Mouse (Mus musculus) kidney, postnatal 0 days (tissue): ENCODE measurements at regions not wholly inside any gene's neighbourhood (a gene's known extent, or its start where the extent isn't known, plus 50 kb on each side); places are given as distances from the start of the nearest gene placed in this dataset.

ENCODE experiments used
- ATAC-seq: fragments of 200-750 bp; cut with Nextera tagmentation; replicated peaks from 2 replicates; pipeline ENCODE4 v1.8.0; 2017; ENCODE audit warnings: low read depth, moderate number of reproducible peaks, moderate TSS enrichment, moderate library complexity; ENCODE audit not compliant: low FRiP score
- DNase-seq: peaks from one replicate; pipeline ENCODE4 v3.0.0-alpha.2; 2016; ENCODE audit warnings: low spot score
- H3K27ac ChIP-seq: fragments of 300-500 bp; sonication (generic); 2 replicates; pipeline ENCODE4 v1.5.1; 2014; ENCODE audit warnings: mild to moderate bottlenecking
- H3K27me3 ChIP-seq: fragments of 300-500 bp; sonication (generic); 2 replicates; pipeline ENCODE4 v1.6.1; 2014; ENCODE audit warnings: low read length, mixed read lengths; ENCODE audit not compliant: insufficient read depth
- H3K36me3 ChIP-seq: fragments of 300-500 bp; sonication (generic); 2 replicates; pipeline ENCODE4 v1.6.1; 2014; ENCODE audit warnings: low read length, mixed read lengths; ENCODE audit not compliant: insufficient read depth
- H3K4me1 ChIP-seq: fragments of 300-500 bp; sonication (generic); replicated peaks from 2 replicates; pipeline ENCODE4 v1.6.1; 2014; ENCODE audit warnings: antibody characterized with exemption, low read length, mixed read lengths; ENCODE audit not compliant: insufficient read depth
- H3K4me2 ChIP-seq: fragments of 300-500 bp; sonication (generic); 2 replicates; pipeline ENCODE4 v1.6.1; 2014; ENCODE audit warnings: mild to moderate bottlenecking, low read length, moderate library complexity, mixed read lengths
- H3K4me3 ChIP-seq: fragments of 300-500 bp; sonication (generic); replicated peaks from 2 replicates; pipeline ENCODE4 v1.5.1; 2014; ENCODE audit warnings: low read depth, low read length
- H3K9ac ChIP-seq: fragments of 300-500 bp; sonication (generic); 2 replicates; pipeline ENCODE4 v1.6.1; 2014; ENCODE audit warnings: low read depth, low read length
- H3K9me3 ChIP-seq: fragments of 300-500 bp; sonication (generic); replicated peaks from 2 replicates; pipeline ENCODE4 v1.6.1; 2016; ENCODE audit warnings: low read length, inconsistent platforms, mixed read lengths
- CTCF ChIP-seq: IDR thresholded peaks from 2 replicates; pipeline ENCODE4 v1.5.1; 2016; ENCODE audit warnings: antibody characterized with exemption, low read depth, mild to moderate bottlenecking, moderate library complexity
- WGBS: fragments of 180-500 bp; shearing (Covaris S2); extraction: QIAGEN DNeasy Blood & Tissue Kit; methylation state at CpG from one replicate; pipeline ENCODE4 v1.1.7; 2014; 5-methylcytosine and 5-hydroxymethylcytosine counted together

DNA sequence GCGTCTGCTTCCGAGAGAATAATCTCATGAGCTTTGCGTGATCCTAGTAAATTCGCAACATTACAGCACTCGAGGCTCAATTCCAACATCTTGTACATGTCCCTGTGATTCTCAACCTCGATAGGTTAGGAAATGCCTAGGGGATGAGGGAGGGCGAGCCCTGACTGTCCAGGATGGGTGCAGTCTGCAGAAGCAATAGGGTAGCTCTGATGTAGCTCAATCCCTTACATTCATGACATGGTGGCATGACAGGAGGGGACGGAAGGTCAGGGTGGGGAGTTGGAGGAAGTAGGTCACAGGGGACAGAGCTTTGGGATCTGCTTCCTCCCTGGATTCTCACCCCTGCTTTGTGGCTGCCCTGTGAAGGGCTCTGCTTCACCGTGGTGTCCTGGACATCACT, 373.3 kb downstream of the Adam3 start:
- WGBS: 44% methylated on average over 9 of the region's 9 CpGs

GRCm38 (mm10) chr8:24351760-24352159, 373.9 kb downstream of the Adam3 start:
- 2% methylated on average over 6 of the region's 6 CpGs for WGBS
- no peaks in the 10 kb centered on the region for H3K9me3 ChIP-seq
- ATAC-seq (no peak), DNase-seq (peak; percentile 66)
- H3K36me3 ChIP-seq: no peaks in the 10 kb centered on the region
- no peak for TF ChIP-seq CTCF
- H3K4me3 ChIP-seq: peak overlapping the region; percentile 17; the same call in 1 of the 2 replicates
- H3K4me1 ChIP-seq: peaks cover 9% of the 10 kb centered on the region
- peak overlapping the region; percentile 54 for H3K9ac ChIP-seq
- H3K4me2 ChIP-seq: peak overlapping the region; percentile 55
- no peaks in the 10 kb centered on the region for H3K27me3 ChIP-seq
- peak overlapping the region; percentile 51 for H3K27ac ChIP-seq

More for the DNA sequence above, 373.3 kb downstream of the Adam3 start:
- H3K27me3 ChIP-seq: no peaks in the 10 kb centered on the region
- no peak for TF ChIP-seq CTCF
- DNase-seq (no peak), ATAC-seq (no peak; the same call in 1 of the 2 replicates)
- H3K9me3 ChIP-seq: no peaks in the 10 kb centered on the region
- peaks cover 9% of the 10 kb centered on the region for H3K4me1 ChIP-seq
- H3K36me3 ChIP-seq: no peaks in the 10 kb centered on the region
- no peak overlapping the region for H3K9ac ChIP-seq
- peak overlapping the region; percentile 55 for H3K4me2 ChIP-seq
- peak overlapping the region; percentile 51 for H3K27ac ChIP-seq
- H3K4me3 ChIP-seq: no peak overlapping the region

DNA sequence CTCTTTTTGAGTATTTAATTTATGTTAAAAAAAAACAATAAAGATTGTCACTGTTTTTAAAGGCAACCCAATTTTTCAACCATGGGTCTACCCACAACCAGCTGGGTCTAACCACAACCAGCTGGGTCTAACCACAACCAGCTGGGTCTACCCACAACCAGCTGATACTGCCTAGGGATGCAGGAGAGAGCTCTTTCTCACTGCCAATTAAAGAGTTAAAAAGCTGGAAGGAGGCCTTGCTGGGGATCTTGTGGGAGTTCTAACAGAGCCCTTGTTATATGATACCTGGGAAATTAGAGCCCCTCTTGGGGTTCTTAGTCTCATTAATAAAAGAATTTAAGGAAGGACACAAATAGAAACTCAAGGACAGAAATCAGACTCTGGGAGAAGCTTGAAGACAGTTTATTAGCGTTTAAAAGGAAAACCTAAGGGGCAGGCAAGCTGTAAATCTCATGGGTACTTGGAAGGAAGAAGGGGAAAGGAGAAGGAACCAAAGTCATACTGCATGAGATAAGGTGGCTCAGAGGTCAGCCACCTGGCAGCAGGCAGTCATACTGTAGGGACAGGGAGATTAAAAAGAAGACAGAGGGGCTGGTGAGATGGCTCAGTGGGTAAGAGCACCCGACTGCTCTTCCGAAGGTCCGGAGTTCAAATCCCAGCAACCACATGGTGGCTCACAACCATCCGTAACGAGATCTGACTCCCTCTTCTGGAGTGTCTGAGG, 379.1 kb downstream of the Adam3 start:
- no peaks in the 10 kb centered on the region for H3K36me3 ChIP-seq
- H3K9ac ChIP-seq: no peak overlapping the region
- no peak overlapping the region for H3K4me3 ChIP-seq
- H3K4me2 ChIP-seq: no peak overlapping the region
- H3K27me3 ChIP-seq: no peaks in the 10 kb centered on the region
- DNase-seq (peak; percentile 89), ATAC-seq (peak; percentile 80)
- no peaks in the 10 kb centered on the region for H3K4me1 ChIP-seq
- H3K27ac ChIP-seq: no peak overlapping the region
- H3K9me3 ChIP-seq: no peaks in the 10 kb centered on the region
- TF ChIP-seq CTCF: no peak
- WGBS: 31% methylated on average over 6 of the region's 6 CpGs

DNA sequence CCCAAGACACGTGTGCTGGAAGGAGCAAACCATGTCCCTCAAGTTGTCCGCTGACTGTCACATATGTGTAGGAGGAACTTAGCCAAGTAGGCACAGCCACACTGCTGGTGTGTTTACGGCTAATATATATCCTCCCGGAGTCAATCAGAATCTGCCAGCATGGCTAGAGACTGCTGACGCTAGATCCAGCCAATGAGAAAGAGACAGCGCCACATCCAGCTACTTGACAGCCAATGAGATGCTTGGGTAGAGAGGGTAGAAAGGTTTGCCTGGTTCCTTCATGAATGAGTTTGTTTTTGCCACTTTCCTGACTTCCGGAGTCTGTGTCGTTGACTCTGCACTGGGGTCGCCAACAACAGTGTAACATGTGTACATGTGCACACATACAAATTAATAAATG, 387.0 kb downstream of the Adam3 start:
- DNase-seq: no peak

GRCm38 (mm10) chr8:24337635-24338034, 388.0 kb downstream of the Adam3 start:
- 22% methylated on average over 6 of the region's 6 CpGs for WGBS
- Histone ChIP-seq H3K27ac (no peak overlapping the region), H3K4me1 (no peaks in the 10 kb centered on the region), H3K4me3 (no peak overlapping the region), H3K27me3 (no peaks in the 10 kb centered on the region), H3K9ac (no peak overlapping the region), H3K4me2 (no peak overlapping the region), H3K36me3 (no peaks in the 10 kb centered on the region), H3K9me3 (no peaks in the 10 kb centered on the region)
- TF ChIP-seq CTCF: peak; percentile 62
- peak; percentile 59; the same call in 1 of the 2 replicates for ATAC-seq
- DNase-seq: peak; percentile 32

More for the DNA sequence above, 387.0 kb downstream of the Adam3 start:
- no peaks in the 10 kb centered on the region for H3K27me3 ChIP-seq
- H3K36me3 ChIP-seq: no peaks in the 10 kb centered on the region
- no peak overlapping the region for H3K4me3 ChIP-seq
- H3K9ac ChIP-seq: no peak overlapping the region
- H3K27ac ChIP-seq: no peak overlapping the region
- H3K4me1 ChIP-seq: no peaks in the 10 kb centered on the region
- H3K4me2 ChIP-seq: no peak overlapping the region
- WGBS: 91% methylated on average over 9 of the region's 9 CpGs
- TF ChIP-seq CTCF: no peak
- ATAC-seq: no peak
- H3K9me3 ChIP-seq: no peaks in the 10 kb centered on the region

DNA sequence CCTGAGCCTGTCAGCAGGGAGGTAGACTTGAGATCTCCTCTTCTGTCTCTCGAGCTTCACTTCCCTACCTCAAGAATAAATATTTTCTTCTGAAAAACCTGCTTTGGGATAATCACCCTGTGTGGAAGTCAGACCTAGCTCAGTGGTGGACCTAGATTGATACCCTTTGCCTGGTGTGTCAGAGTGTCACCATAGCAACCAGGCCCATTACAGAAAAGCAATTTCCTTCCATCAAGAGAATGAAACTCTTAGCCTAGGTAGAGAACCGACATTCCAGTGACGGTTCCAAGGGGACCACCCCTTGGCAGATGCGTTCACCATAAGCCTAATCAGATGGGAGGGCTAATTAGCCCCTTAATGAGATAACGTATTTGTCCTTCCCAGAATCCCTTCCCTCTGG, 389.9 kb downstream of the Adam3 start:
- Histone ChIP-seq H3K9ac (no peak overlapping the region), H3K27me3 (no peaks in the 10 kb centered on the region), H3K27ac (no peak overlapping the region), H3K9me3 (no peaks in the 10 kb centered on the region), H3K36me3 (no peaks in the 10 kb centered on the region), H3K4me1 (no peaks in the 10 kb centered on the region), H3K4me2 (no peak overlapping the region), H3K4me3 (no peak overlapping the region)
- DNase-seq (no peak), ATAC-seq (no peak)
- 64% methylated on average over 5 of the region's 5 CpGs for WGBS
- TF ChIP-seq CTCF: no peak

DNA sequence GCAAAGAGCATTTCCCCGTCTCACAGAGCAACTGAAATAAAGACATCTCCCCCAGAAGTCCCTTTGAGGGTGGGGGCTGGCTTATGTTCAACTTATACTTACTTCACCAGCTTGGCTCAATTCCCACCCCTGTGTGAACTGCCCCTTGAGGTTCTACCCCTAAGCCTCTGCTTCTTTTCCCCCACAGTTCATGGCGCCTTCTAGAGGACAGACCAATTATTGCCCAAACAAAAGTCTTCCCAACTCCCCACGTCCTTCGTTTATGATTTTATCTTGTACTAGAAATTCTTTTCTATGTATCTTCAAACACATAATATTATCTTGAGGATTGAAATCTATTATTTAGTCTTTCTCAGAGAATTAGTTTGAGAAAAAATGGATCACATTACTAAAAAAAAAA, 391.9 kb downstream of the Adam3 start:
- Histone ChIP-seq H3K4me2 (no peak overlapping the region), H3K4me3 (no peak overlapping the region), H3K27ac (no peak overlapping the region), H3K27me3 (no peaks in the 10 kb centered on the region), H3K9ac (no peak overlapping the region), H3K9me3 (no peaks in the 10 kb centered on the region), H3K36me3 (no peaks in the 10 kb centered on the region), H3K4me1 (no peaks in the 10 kb centered on the region)
- WGBS: 79% methylated on average over 4 of the region's 4 CpGs
- ATAC-seq: no peak
- peak; percentile 14; the same call in 1 of the 2 replicates for TF ChIP-seq CTCF
- DNase-seq: no peak
